Mouse (Mus musculus): ENCODE results near the gene Ccdc163. TPM values are rescaled to one million over a fixed set of nuclear protein-coding genes. Genes with fewer than 3 reads are reported as not detected.

Gene Ccdc163
- polyA plus RNA-seq, 1 experiment from 2014 or later, result 27.4 TPM

- Histone ChIP-seq H3K36me3 (peaks cover 19% of the 10 kb centered on the region), H3K27ac (no peak overlapping the region), H3K27me3 (no peaks in the 10 kb centered on the region), H3K4me2 (peak overlapping the region; percentile 93), H3K9me3 (no peaks in the 10 kb centered on the region), H3K4me3 (peak overlapping the region; percentile 52), H3K4me1 (peaks cover 13% of the 10 kb centered on the region), H3K9ac (peak overlapping the region; percentile 68)
- no peak for ATAC-seq (ENCODE audit: insufficient number of reproducible peaks, insufficient read depth, low FRiP score, low TSS enrichment, low read depth)
- WGBS, result 11% methylated on average over 9 of the region's 9 CpGs
These were observed 643 bp upstream of the Ccdc163 start for GRCm38 (mm10) chr4:116707666-116708065.

DNA sequence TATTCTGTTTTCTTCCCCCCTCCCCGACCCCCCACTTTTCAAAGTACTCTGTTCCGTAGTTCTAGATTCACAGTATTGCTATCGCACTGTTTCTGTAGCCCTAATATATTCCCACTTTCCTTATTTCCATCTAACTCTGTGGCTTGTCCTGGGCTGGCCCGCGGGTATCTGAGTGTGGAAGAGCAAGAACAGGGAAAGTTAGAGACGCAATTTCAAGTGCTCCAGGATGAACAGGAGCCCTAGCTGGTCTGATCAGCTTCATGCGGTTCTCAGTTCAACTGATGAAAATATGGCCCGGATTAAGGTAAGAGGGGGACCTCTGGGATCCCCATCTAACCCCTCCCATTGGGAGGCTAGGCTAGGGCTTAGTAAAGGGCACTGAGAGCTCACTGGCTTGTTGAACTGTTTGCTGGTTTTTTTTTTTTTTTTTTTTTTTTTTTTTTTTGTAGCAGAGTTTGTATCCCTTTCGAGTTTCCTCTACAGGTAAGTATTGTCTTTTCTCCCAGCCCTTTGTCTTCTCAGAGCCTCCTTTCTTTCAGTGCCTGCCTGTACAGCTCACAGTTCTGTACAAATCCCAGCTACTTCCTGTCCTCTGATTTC, 582 bp downstream of the Ccdc163 start:
- H3K9me3 ChIP-seq, result no peaks in the 10 kb centered on the region
- peaks cover 12% of the 10 kb centered on the region; the same call in 1 of the 2 replicates for H3K36me3 ChIP-seq
- peak overlapping the region; percentile 93 for H3K4me2 ChIP-seq
- H3K4me1 ChIP-seq, result peaks cover 13% of the 10 kb centered on the region
- peak overlapping the region; percentile 52 for H3K4me3 ChIP-seq
- no peak for ATAC-seq (ENCODE audit: insufficient number of reproducible peaks, insufficient read depth, low FRiP score, low TSS enrichment, low read depth)
- no peak overlapping the region for H3K27ac ChIP-seq
- peak overlapping the region; percentile 73 for H3K9ac ChIP-seq
- 3% methylated on average over 9 of the region's 9 CpGs for WGBS
- H3K27me3 ChIP-seq, result no peaks in the 10 kb centered on the region

GRCm38 (mm10) chr4:116710154-116710553, 1.8 kb downstream of the Ccdc163 start:
- Histone ChIP-seq H3K4me3 (no peak overlapping the region), H3K9ac (no peak overlapping the region), H3K4me2 (no peak overlapping the region), H3K9me3 (no peaks in the 10 kb centered on the region), H3K27ac (no peak overlapping the region), H3K36me3 (peaks cover 10% of the 10 kb centered on the region), H3K4me1 (peaks cover 13% of the 10 kb centered on the region), H3K27me3 (no peaks in the 10 kb centered on the region)
- ATAC-seq (ENCODE audit: insufficient number of reproducible peaks, insufficient read depth, low FRiP score, low TSS enrichment, low read depth), result no peak
- 83% methylated on average over 2 of the region's 2 CpGs for WGBS

- no peak overlapping the region for H3K27ac ChIP-seq
- no peak overlapping the region for H3K4me2 ChIP-seq
- H3K9me3 ChIP-seq, result no peaks in the 10 kb centered on the region
- 71% methylated on average over 1 of the region's 1 CpGs for WGBS
- no peak overlapping the region for H3K9ac ChIP-seq
- H3K4me3 ChIP-seq, result no peak overlapping the region
- peaks cover 7% of the 10 kb centered on the region for H3K4me1 ChIP-seq
- H3K27me3 ChIP-seq, result no peaks in the 10 kb centered on the region
- peaks cover 10% of the 10 kb centered on the region for H3K36me3 ChIP-seq
- no peak for ATAC-seq (ENCODE audit: insufficient number of reproducible peaks, insufficient read depth, low FRiP score, low TSS enrichment, low read depth)
These were observed 4.2 kb downstream of the Ccdc163 start for GRCm38 (mm10) chr4:116712536-116712935.

DNA sequence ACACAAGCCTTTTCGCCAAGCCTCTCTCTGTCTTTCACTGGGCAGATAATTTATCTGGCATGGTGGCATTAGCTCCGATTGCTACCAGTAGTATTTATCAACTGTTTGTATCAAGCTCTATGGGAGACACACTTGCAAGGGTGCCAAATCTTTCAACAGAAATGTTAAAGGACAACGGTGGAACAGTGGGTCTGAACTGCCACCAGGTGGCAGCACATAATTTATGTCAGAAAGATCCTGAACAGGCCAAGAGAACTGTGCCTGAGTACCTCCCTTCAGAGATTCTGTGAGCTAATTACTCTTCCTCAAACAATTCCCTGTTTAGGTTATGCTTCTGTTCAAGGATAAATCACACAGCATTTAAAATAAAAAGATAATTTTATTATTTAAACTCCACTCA, 11.1 kb downstream of the Ccdc163 start:
- Histone ChIP-seq H3K36me3 (peaks cover 4% of the 10 kb centered on the region), H3K4me1 (peaks cover 9% of the 10 kb centered on the region), H3K4me3 (no peak overlapping the region), H3K9ac (no peak overlapping the region), H3K27me3 (no peaks in the 10 kb centered on the region), H3K4me2 (no peak overlapping the region), H3K27ac (no peak overlapping the region), H3K9me3 (no peaks in the 10 kb centered on the region)
- no peak for ATAC-seq (ENCODE audit: insufficient number of reproducible peaks, insufficient read depth, low FRiP score, low TSS enrichment, low read depth)
- WGBS, result 18% methylated on average over 3 of the region's 3 CpGs

- H3K4me2 ChIP-seq, result peak within 1 kb of the TSS; percentile 89
- peak within 1 kb of the TSS; percentile 89 for H3K9ac ChIP-seq
- peak within 1 kb of the TSS; percentile 88 for H3K4me3 ChIP-seq
- peak; percentile 95 for ATAC-seq (ENCODE audit: insufficient number of reproducible peaks, insufficient read depth, low FRiP score, low TSS enrichment, low read depth)
- H3K27me3 ChIP-seq, result no peaks in the 10 kb centered on the region
- under 1% methylated on average over 34 of the region's 34 CpGs for WGBS
- peaks cover 9% of the 10 kb centered on the region for H3K4me1 ChIP-seq
- peak within 1 kb of the TSS; percentile 73; the same call in 1 of the 2 replicates for H3K27ac ChIP-seq
- no peaks in the 10 kb centered on the region for H3K9me3 ChIP-seq
- H3K36me3 ChIP-seq, result no peaks in the 10 kb centered on the region; the same call in 1 of the 2 replicates
These were observed 12.2 kb downstream of the Ccdc163 start, which contains the start of gene Tesk2 for GRCm38 (mm10) chr4:116720343-116721097. Gene Tesk2, plus strand, starts transcription at chr4:116720948.

DNA sequence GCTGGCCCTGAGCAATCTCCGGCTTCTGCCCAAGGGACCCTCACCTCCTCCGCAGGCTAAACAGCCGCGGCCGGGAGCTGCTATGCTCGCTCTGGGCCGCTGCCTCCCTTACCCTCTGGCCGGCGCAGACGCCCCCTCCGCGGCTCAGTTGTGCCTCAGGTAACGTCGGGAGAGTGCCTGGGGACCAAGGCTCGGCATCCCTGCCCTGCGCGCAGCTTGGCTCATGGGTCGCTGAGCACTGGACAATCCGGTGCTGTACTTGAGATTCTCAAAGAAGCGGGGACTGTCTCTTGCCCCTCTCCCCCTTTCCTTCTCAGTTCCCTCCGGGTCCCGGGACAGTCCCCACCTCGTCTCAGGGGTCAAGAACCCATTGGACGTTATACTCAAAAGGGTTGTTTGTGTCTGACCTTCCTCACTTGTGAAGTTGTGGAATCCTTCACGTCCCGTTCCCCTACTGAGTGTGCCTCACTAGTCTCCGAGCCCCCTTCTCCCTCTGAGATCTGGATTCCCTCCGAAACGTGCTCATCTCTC, 12.9 kb downstream of the Ccdc163 start:
- Histone ChIP-seq H3K27ac (peak overlapping the region; percentile 73; the same call in 1 of the 2 replicates), H3K36me3 (no peaks in the 10 kb centered on the region), H3K4me3 (peak overlapping the region; percentile 88), H3K9ac (peak overlapping the region; percentile 89), H3K27me3 (no peaks in the 10 kb centered on the region), H3K4me2 (peak overlapping the region; percentile 89), H3K4me1 (peaks cover 9% of the 10 kb centered on the region), H3K9me3 (no peaks in the 10 kb centered on the region)
- under 1% methylated on average over 29 of the region's 29 CpGs for WGBS
- peak; percentile 58; the same call in 1 of the 2 replicates for ATAC-seq (ENCODE audit: insufficient number of reproducible peaks, insufficient read depth, low FRiP score, low TSS enrichment, low read depth)

- Histone ChIP-seq H3K4me2 (peak overlapping the region; percentile 89), H3K27me3 (no peaks in the 10 kb centered on the region), H3K4me1 (peaks cover 9% of the 10 kb centered on the region), H3K9me3 (no peaks in the 10 kb centered on the region), H3K9ac (no peak overlapping the region), H3K4me3 (no peak overlapping the region), H3K36me3 (no peaks in the 10 kb centered on the region), H3K27ac (no peak overlapping the region)
- no peak for ATAC-seq (ENCODE audit: insufficient number of reproducible peaks, insufficient read depth, low FRiP score, low TSS enrichment, low read depth)
- 46% methylated on average over 7 of the region's 7 CpGs for WGBS
These were observed 13.9 kb downstream of the Ccdc163 start for GRCm38 (mm10) chr4:116722230-116722629.

- WGBS, result 79% methylated on average over 5 of the region's 5 CpGs
- no peak for ATAC-seq (ENCODE audit: insufficient number of reproducible peaks, insufficient read depth, low FRiP score, low TSS enrichment, low read depth)
- no peaks in the 10 kb centered on the region for H3K27me3 ChIP-seq
- no peak overlapping the region for H3K9ac ChIP-seq
- no peak overlapping the region for H3K4me2 ChIP-seq
- H3K4me1 ChIP-seq, result peaks cover 9% of the 10 kb centered on the region
- H3K27ac ChIP-seq, result no peak overlapping the region
- no peaks in the 10 kb centered on the region for H3K9me3 ChIP-seq
- H3K4me3 ChIP-seq, result no peak overlapping the region
- no peaks in the 10 kb centered on the region for H3K36me3 ChIP-seq
These were observed 17.1 kb downstream of the Ccdc163 start for GRCm38 (mm10) chr4:116725444-116725843.

DNA sequence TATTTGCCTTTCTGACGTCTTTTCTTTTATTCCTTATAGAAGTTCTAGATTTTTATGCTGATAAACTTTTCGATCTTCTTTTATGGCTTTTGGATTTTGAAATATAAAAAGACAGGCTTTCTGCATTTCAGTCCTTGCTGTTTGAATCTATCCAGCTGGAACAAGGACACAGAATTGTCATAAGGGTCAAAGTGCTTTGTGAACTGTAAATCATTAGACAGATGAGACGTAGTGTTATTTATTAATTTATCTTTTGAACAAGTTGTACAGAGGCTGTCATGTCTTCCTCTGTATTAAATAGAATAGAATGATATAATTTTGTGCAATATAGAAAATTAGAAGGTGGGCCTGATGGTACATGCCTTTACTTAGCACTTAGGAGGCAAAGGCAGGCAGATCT, 19.1 kb downstream of the Ccdc163 start:
- no peak overlapping the region for H3K4me2 ChIP-seq
- no peak for ATAC-seq (ENCODE audit: insufficient number of reproducible peaks, insufficient read depth, low FRiP score, low TSS enrichment, low read depth)
- H3K36me3 ChIP-seq, result no peaks in the 10 kb centered on the region
- no peaks in the 10 kb centered on the region for H3K9me3 ChIP-seq
- no peak overlapping the region for H3K4me3 ChIP-seq
- H3K27ac ChIP-seq, result no peak overlapping the region
- no peaks in the 10 kb centered on the region for H3K27me3 ChIP-seq
- H3K9ac ChIP-seq, result no peak overlapping the region
- 68% methylated on average over 3 of the region's 3 CpGs for WGBS
- peaks cover 2% of the 10 kb centered on the region for H3K4me1 ChIP-seq

DNA sequence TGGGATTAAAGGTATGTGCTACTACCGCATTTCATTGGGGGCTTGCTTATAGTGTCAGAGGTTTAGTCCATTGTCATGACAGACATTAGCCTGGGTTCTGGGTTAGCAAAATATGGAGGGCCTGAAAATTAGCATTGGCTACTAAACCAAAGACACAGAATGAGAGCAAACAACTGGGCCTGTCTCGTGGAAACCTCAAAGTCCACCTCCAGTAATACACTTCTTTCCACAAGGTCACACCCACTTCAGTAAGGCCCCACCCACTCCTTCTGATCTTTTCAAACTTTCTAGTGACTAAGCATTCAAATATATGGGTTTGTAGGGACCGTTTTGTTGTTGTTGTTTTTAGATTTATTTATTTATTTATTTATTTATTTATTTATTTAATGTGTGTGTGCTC, 21.2 kb downstream of the Ccdc163 start:
- Histone ChIP-seq H3K27ac (no peak overlapping the region), H3K4me3 (no peak overlapping the region), H3K27me3 (no peaks in the 10 kb centered on the region), H3K4me2 (no peak overlapping the region), H3K36me3 (no peaks in the 10 kb centered on the region), H3K9ac (no peak overlapping the region), H3K9me3 (no peaks in the 10 kb centered on the region), H3K4me1 (no peaks in the 10 kb centered on the region)
- no peak for ATAC-seq (ENCODE audit: insufficient number of reproducible peaks, insufficient read depth, low FRiP score, low TSS enrichment, low read depth)
- WGBS, result 94% methylated on average over 3 of the region's 3 CpGs

- Histone ChIP-seq H3K9me3 (no peaks in the 10 kb centered on the region), H3K4me3 (no peak overlapping the region), H3K4me2 (no peak overlapping the region), H3K4me1 (no peaks in the 10 kb centered on the region), H3K36me3 (no peaks in the 10 kb centered on the region), H3K27ac (no peak overlapping the region), H3K9ac (no peak overlapping the region), H3K27me3 (no peaks in the 10 kb centered on the region)
- WGBS, result 84% methylated on average over 9 of the region's 9 CpGs
- no peak for ATAC-seq (ENCODE audit: insufficient number of reproducible peaks, insufficient read depth, low FRiP score, low TSS enrichment, low read depth)
These were observed 22.8 kb downstream of the Ccdc163 start for GRCm38 (mm10) chr4:116731077-116731476.

All from embryonic facial prominence, embryonic 13.5 days (tissue).